Mouse (Mus musculus) embryonic stem cell, embryonic (primary cell): ENCODE measurements around the gene Ceacam1.

Experiments
- CTCF ChIA-PET, 4 experiments: fragments of 300-600 bp in 2 of 4; fragments of 350-600 bp in 2 of 4; sonication (Branson Sonifier 250); formaldehyde crosslinking; loops; one replicate each; lab custom pipeline; 2022; ENCODE audit warnings: inconsistent platforms in 2 of 4; lab: Charles Lee
- POLR2A ChIA-PET, 4 experiments: fragments of 300-600 bp in 2 of 4; fragments of 350-600 bp in 2 of 4; sonication (Branson Sonifier 250); formaldehyde crosslinking; loops; one replicate each; lab custom pipeline; 2022; ENCODE audit warnings: antibody characterized with exemption in 4 of 4, inconsistent platforms in 1 of 4; lab: Charles Lee

Gene Ceacam1

GRCm38 (mm10) chr7:25428321-25428720 lies 49.1 kb downstream of the Ceacam1 start:
- CTCF ChIA-PET, result interaction anchor here in 1 of 4 experiments (1.1 kb wide), 1 partner anchor 12 kb away, joined by 3 read pairs; no protein-coding TSS in a partner anchor
- POLR2A ChIA-PET, result interaction anchor here in 1 of 4 experiments (0.6 to 1.2 kb wide), 3 partner anchors 12 to 324 kb away, joined by 3 to 5 read pairs (median 3); partner anchors contain the start of gene Ceacam1

- POLR2A ChIA-PET, result interaction anchor here in 3 of 4 experiments (0.5 to 1.5 kb wide), 5 partner anchors 9 to 228 kb away, joined by 3 to 7 read pairs (median 3); no protein-coding TSS in a partner anchor
- CTCF ChIA-PET, result interaction anchor here (0.6 to 3.0 kb wide), 12 partner anchors 18 to 1677 kb away, joined by 3 to 24 read pairs (median 4); partner anchors contain the start of gene Ceacam1 (in 2 of the 4)
These were observed 50.3 kb downstream of the Ceacam1 start for GRCm38 (mm10) chr7:25427144-25427543.

- ChIA-PET POLR2A (interaction anchor here in 1 of 4 experiments (0.7 to 1.5 kb wide), 5 partner anchors 10 to 106 kb away, joined by 3 to 4 read pairs (median 3); no protein-coding TSS in a partner anchor), CTCF (interaction anchor here (0.6 to 3.0 kb wide), 13 partner anchors 17 to 1678 kb away, joined by 3 to 24 read pairs (median 4); partner anchors contain the start of gene Ceacam1 (in 2 of the 4))
These were observed 51.0 kb downstream of the Ceacam1 start for GRCm38 (mm10) chr7:25426380-25426779.

- CTCF ChIA-PET, result interaction anchor here (0.5 to 3.0 kb wide), 19 partner anchors 9 to 474 kb away, joined by 3 to 24 read pairs (median 5); partner anchors contain the start of gene Ceacam1 (in 3 of the 4)
- POLR2A ChIA-PET, result interaction anchor here in 2 of 4 experiments (0.6 to 1.4 kb wide), 3 partner anchors 9 to 175 kb away, joined by 3 to 6 read pairs (median 4); no protein-coding TSS in a partner anchor
These were observed 53.0 kb downstream of the Ceacam1 start for GRCm38 (mm10) chr7:25424429-25424828.

- ChIA-PET POLR2A (interaction anchor here in 3 of 4 experiments (0.5 to 1.7 kb wide), 9 partner anchors 12 to 543 kb away, joined by 3 to 6 read pairs (median 4); partner anchors contain the start of genes Ceacam1 (in 1 of the 3) and Hnrnpul1 (in 1 of the 3)), CTCF (interaction anchor here (0.6 to 1.6 kb wide), 10 partner anchors 9 to 179 kb away, joined by 3 to 5 read pairs (median 4); partner anchors contain the start of gene Cxcl17 (in 1 of the 4))
These were observed 55.0 kb downstream of the Ceacam1 start for GRCm38 (mm10) chr7:25422286-25422841.

GRCm38 (mm10) chr7:25419943-25420342 lies 57.5 kb downstream of the Ceacam1 start:
- CTCF ChIA-PET, result interaction anchor here in 2 of 4 experiments (1.0 to 1.7 kb wide), 5 partner anchors 11 to 180 kb away, joined by 3 to 6 read pairs (median 4); no protein-coding TSS in a partner anchor
- POLR2A ChIA-PET, result interaction anchor here in 2 of 4 experiments (0.6 to 1.5 kb wide), 4 partner anchors 10 to 181 kb away, joined by 3 to 4 read pairs (median 3); no protein-coding TSS in a partner anchor

- ChIA-PET POLR2A (interaction anchor here in 2 of 4 experiments (0.6 to 1.5 kb wide), 4 partner anchors 10 to 182 kb away, joined by 3 to 4 read pairs (median 3); no protein-coding TSS in a partner anchor), CTCF (interaction anchor here (0.5 to 1.7 kb wide), 8 partner anchors 10 to 312 kb away, joined by 3 to 6 read pairs (median 3); no protein-coding TSS in a partner anchor)
These were observed 57.9 kb downstream of the Ceacam1 start for GRCm38 (mm10) chr7:25419536-25419935.

GRCm38 (mm10) chr7:25417597-25417996 lies 59.8 kb downstream of the Ceacam1 start:
- ChIA-PET POLR2A (no interaction called here), CTCF (no interaction called here)

- POLR2A ChIA-PET, result interaction anchor here in 2 of 4 experiments (0.5 to 0.9 kb wide), 4 partner anchors 18 to 338 kb away, joined by 3 to 8 read pairs (median 4); no protein-coding TSS in a partner anchor
- CTCF ChIA-PET, result interaction anchor here (0.6 to 2.3 kb wide), 5 partner anchors 10 to 21 kb away, joined by 3 to 10 read pairs (median 4); no protein-coding TSS in a partner anchor
These were observed 64.5 kb downstream of the Ceacam1 start, which contains the start of gene Cxcl17 for GRCm38 (mm10) chr7:25412833-25413441. Gene Cxcl17 (minus strand): TSS chr7:25412886.

GRCm38 (mm10) chr7:25411861-25412260 lies 65.5 kb downstream of the Ceacam1 start:
- POLR2A ChIA-PET, result interaction anchor here in 1 of 4 experiments (0.5 kb wide), 1 partner anchor 209 kb away, joined by 4 read pairs; no protein-coding TSS in a partner anchor
- CTCF ChIA-PET, result interaction anchor here in 3 of 4 experiments (0.5 to 1.8 kb wide), 4 partner anchors 9 to 85 kb away, joined by 3 to 6 read pairs (median 4); no protein-coding TSS in a partner anchor
